Mouse (Mus musculus) induced T-regulatory cell, adult 2 months (primary cell): ENCODE measurements at regions not wholly inside any gene's neighbourhood (a gene's known extent, or its start where the extent isn't known, plus 50 kb on each side); places are given as distances from the start of the nearest gene placed in this dataset.

Source experiments
- DNase-seq: peaks from one replicate; pipeline ENCODE4 v3.0.0-alpha.2; 2012; ENCODE audit warnings: low read depth

- DNase-seq: peak; percentile 18
These were observed 81.0 kb downstream of the Maf start for GRCm38 (mm10) chr8:115626396-115627136.

- peak; percentile 27 for DNase-seq
These were observed 82.5 kb downstream of the Maf start for GRCm38 (mm10) chr8:115625072-115625471.

GRCm38 (mm10) chr8:115618049-115618760, 89.4 kb downstream of the Maf start:
- peak; percentile 88 for DNase-seq

GRCm38 (mm10) chr8:115616871-115617605, 90.6 kb downstream of the Maf start:
- DNase-seq: no peak

- DNase-seq: no peak
These were observed 93.5 kb downstream of the Maf start for GRCm38 (mm10) chr8:115613946-115614584.

GRCm38 (mm10) chr8:115612119-115612518, 95.5 kb downstream of the Maf start:
- no peak for DNase-seq

- DNase-seq: no peak
These were observed 107.8 kb downstream of the Maf start for GRCm38 (mm10) chr8:115599771-115600170.

GRCm38 (mm10) chr8:115597226-115597953, 110.2 kb downstream of the Maf start:
- no peak for DNase-seq

- no peak for DNase-seq
These were observed 117.9 kb downstream of the Maf start for GRCm38 (mm10) chr8:115589721-115590120.

GRCm38 (mm10) chr8:115589076-115589475, 118.5 kb downstream of the Maf start:
- no peak for DNase-seq

- DNase-seq: no peak
These were observed 123.2 kb downstream of the Maf start for GRCm38 (mm10) chr8:115584311-115584907.

- DNase-seq: no peak
These were observed 124.4 kb downstream of the Maf start for GRCm38 (mm10) chr8:115583221-115583620.

- no peak for DNase-seq
These were observed 125.6 kb downstream of the Maf start for GRCm38 (mm10) chr8:115581940-115582517.

GRCm38 (mm10) chr8:115568394-115568793, 139.2 kb downstream of the Maf start:
- peak; percentile 53 for DNase-seq

GRCm38 (mm10) chr8:115565768-115566167, 141.8 kb downstream of the Maf start:
- DNase-seq: no peak

- no peak for DNase-seq
These were observed 145.2 kb downstream of the Maf start for GRCm38 (mm10) chr8:115562362-115562761.

- no peak for DNase-seq
These were observed 146.3 kb downstream of the Maf start for GRCm38 (mm10) chr8:115560985-115561916.

GRCm38 (mm10) chr8:115555452-115555851, 152.1 kb downstream of the Maf start:
- DNase-seq: no peak

- DNase-seq: no peak
These were observed 153.4 kb downstream of the Maf start for GRCm38 (mm10) chr8:115554185-115554584.

GRCm38 (mm10) chr8:115551262-115551661, 156.3 kb downstream of the Maf start:
- DNase-seq: no peak
